Mouse (Mus musculus) spleen, embryonic (tissue): ENCODE results near the gene Olfr316.

ENCODE experiments used
- CTCF ChIA-PET: fragments of 350-600 bp; sonication (Branson Sonifier 250); formaldehyde crosslinking; loops from one replicate; lab custom pipeline; 2022; lab: Charles Lee

The Olfr316 gene

GRCm38 (mm10) chr11:58804393-58804792 lies 51.9 kb downstream of the Olfr316 start:
- CTCF ChIA-PET = no interaction called here
